Mouse (Mus musculus): ENCODE data around the gene Muc1. TPM values are rescaled to one million over a fixed set of nuclear protein-coding genes. Genes with fewer than 3 reads are reported as not detected.

Gene Muc1
- total and polyA plus RNA-seq, 3 experiments = 0.04 to 1.1 TPM; not detected in 1

GRCm38 (mm10) chr3:89183058-89183958 lies 45.5 kb upstream of the Muc1 start, which contains the start of gene Fam189b (continued):
- peak; percentile 73; the same call in 1 of the 2 replicates for TF ChIP-seq KAT2A (conservative IDR thresholded peaks at IDR 0.05; ENCODE audit: low read depth, low read length)
- TF ChIP-seq JUND (IDR thresholded peaks at IDR 0.05; ENCODE audit: low read depth, low read length) = 0 out of 2 replicates have a peak, but pooled peaks have one; percentile 61
- TF ChIP-seq TCF12 (IDR thresholded peaks at IDR 0.05; ENCODE audit: low read depth, low read length) = peak; percentile 36; the same call in 1 of the 2 replicates
- TF ChIP-seq CTCF (IDR thresholded peaks at IDR 0.05 in 2 of 3, conservative IDR thresholded peaks at IDR 0.05 in 1 of 3; ENCODE audit: control insufficient read depth in 1 of 3, insufficient read depth in 1 of 3, low read depth in 2 of 3, low read length in 3 of 3, poor library complexity in 1 of 3, severe bottlenecking in 1 of 3) = no peak
- peak; percentile 77 for TF ChIP-seq MXI1 (IDR thresholded peaks at IDR 0.05; ENCODE audit: low read depth, low read length)

DNA sequence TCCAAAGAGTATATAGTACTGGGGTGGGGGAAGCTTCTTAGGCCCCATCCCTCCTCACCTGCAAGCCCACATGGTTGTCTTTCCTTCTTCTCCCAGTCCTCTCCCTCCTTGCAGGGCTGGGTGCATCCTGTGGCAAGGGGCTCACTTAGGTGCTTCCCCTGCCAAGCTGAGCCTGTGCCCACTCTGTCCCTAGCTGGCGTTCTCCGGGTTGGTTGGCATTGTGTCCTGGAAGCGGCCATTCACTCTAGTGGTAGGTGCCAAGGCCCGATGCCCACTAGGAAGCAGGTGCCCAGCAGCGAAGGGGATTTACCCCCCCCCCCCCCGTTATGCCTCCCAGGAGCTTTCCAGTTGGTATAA lies 44.9 kb upstream of the Muc1 start:
- peak overlapping the region; percentile 92; the same call in 1 of the 2 replicates for H3K27ac ChIP-seq (ENCODE audit: control insufficient read depth, low read depth, low read length)
- H3K36me3 ChIP-seq (ENCODE audit: control insufficient read depth in 1 of 2, insufficient read depth in 2 of 2, low read length in 2 of 2) = peaks cover 7 to 61% of the 10 kb centered on the region in 2 experiments
- H3K79me2 ChIP-seq (ENCODE audit: control insufficient read depth, insufficient read depth, low read length, poor library complexity) = peaks cover 7% of the 10 kb centered on the region
- no peak overlapping the region for H3K4me3 ChIP-seq (ENCODE audit: control insufficient read depth in 1 of 2, insufficient read depth in 1 of 2, low read depth in 2 of 2, low read length in 2 of 2)
- no peaks in the 10 kb centered on the region for H3K9me3 ChIP-seq (replicated peaks; ENCODE audit: insufficient read depth, low read length)
- H3K9ac ChIP-seq (ENCODE audit: control insufficient read depth, low read depth, low read length, poor library complexity, severe bottlenecking) = peak overlapping the region; percentile 63
- TF ChIP-seq CHD1 (IDR thresholded peaks at IDR 0.05; ENCODE audit: low read depth, low read length) (no peak), ETS1 (IDR thresholded peaks at IDR 0.05; ENCODE audit: low read depth, low read length) (no peak)
- no peak for DNase-seq (ENCODE audit: low read depth, low spot score)
- H3K4me1 ChIP-seq (ENCODE audit: control insufficient read depth in 1 of 2, insufficient read depth in 2 of 2, low read length in 2 of 2) = peaks cover 23 to 70% of the 10 kb centered on the region in 2 experiments
- no peaks in the 10 kb centered on the region for H3K27me3 ChIP-seq (ENCODE audit: control insufficient read depth in 1 of 2, insufficient read depth in 2 of 2, low read length in 2 of 2)

DNA sequence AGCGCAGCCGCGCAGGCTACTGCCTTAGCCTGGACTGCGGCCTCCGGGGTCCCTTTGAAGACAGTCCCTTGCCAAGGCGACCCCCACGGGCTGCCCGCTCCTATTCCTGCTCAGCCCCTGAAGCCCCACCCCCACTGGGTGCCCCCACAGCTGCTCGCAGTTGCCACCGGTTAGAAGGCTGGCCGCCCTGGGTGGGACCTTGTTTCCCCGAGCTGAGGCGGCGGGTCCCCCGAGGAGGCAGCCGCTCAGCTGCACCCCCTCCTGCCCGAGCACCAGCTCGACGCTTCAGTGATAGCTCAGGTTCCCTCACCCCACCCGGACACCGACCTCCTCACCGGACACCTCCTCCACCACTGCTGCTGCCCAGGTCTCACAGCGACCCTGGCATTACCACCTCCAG lies 41.7 kb upstream of the Muc1 start:
- Histone ChIP-seq H3K4me3 (ENCODE audit: control insufficient read depth in 1 of 2, insufficient read depth in 1 of 2, low read depth in 2 of 2, low read length in 2 of 2) (no peak overlapping the region), H3K4me1 (ENCODE audit: control insufficient read depth in 1 of 2, insufficient read depth in 2 of 2, low read length in 2 of 2) (peaks cover 41 to 81% of the 10 kb centered on the region in 2 experiments), H3K79me2 (ENCODE audit: control insufficient read depth, insufficient read depth, low read length, poor library complexity) (no peaks in the 10 kb centered on the region; the same call in 1 of the 2 replicates), H3K9me3 (replicated peaks; ENCODE audit: insufficient read depth, low read length) (no peaks in the 10 kb centered on the region), H3K36me3 (ENCODE audit: control insufficient read depth in 1 of 2, insufficient read depth in 2 of 2, low read length in 2 of 2) (peaks cover 0 to 64% of the 10 kb centered on the region in 2 experiments; a peak in 2 of 4 replicates), H3K9ac (ENCODE audit: control insufficient read depth, low read depth, low read length, poor library complexity, severe bottlenecking) (peak overlapping the region; percentile 19), H3K27me3 (ENCODE audit: control insufficient read depth in 1 of 2, insufficient read depth in 2 of 2, low read length in 2 of 2) (no peaks in the 10 kb centered on the region), H3K27ac (ENCODE audit: control insufficient read depth, low read depth, low read length) (peak overlapping the region; percentile 63)
- no peak for DNase-seq (ENCODE audit: low read depth, low spot score)
- TF ChIP-seq GABPA (IDR thresholded peaks at IDR 0.05; ENCODE audit: low read depth, low read length) (no peak), E2F4 (IDR thresholded peaks at IDR 0.05; ENCODE audit: borderline replicate concordance, low read depth, low read length) (no peak), POLR2A (IDR thresholded peaks at IDR 0.05; ENCODE audit: control insufficient read depth in 1 of 2, insufficient read depth in 1 of 2, low read depth in 1 of 2, low read length in 2 of 2, poor library complexity in 1 of 2) (0 out of 4 replicates have a peak, but pooled peaks of 1 of the 2 experiments have one; percentile 32)
